Mouse (Mus musculus) myocyte (in vitro differentiated cells): ENCODE measurements around the gene Cacng1. TPM values are rescaled to one million over a fixed set of nuclear protein-coding genes. Genes with fewer than 3 reads are reported as not detected.

Source experiments
- H3K27me3 ChIP-seq: one replicate; pipeline ENCODE4 v1.6.1; 2011; ENCODE audit not compliant: control insufficient read depth, insufficient read depth, insufficient read length
- H3K36me3 ChIP-seq: one replicate; pipeline ENCODE4 v1.6.1; 2011; ENCODE audit not compliant: control insufficient read depth, insufficient read depth
- H3K4me2 ChIP-seq: one replicate; pipeline ENCODE4 v1.6.1; 2011; ENCODE audit warnings: low read depth, control low read depth
- H3K4me3 ChIP-seq: one replicate; pipeline ENCODE4 v1.5.1; 2011; ENCODE audit warnings: mild to moderate bottlenecking, control low read depth, moderate library complexity
- H3K79me2 ChIP-seq: one replicate; pipeline ENCODE4 v1.6.1; 2011; ENCODE audit not compliant: control insufficient read depth, insufficient read depth
- H3ac ChIP-seq: one replicate; pipeline ENCODE4 v1.6.1; 2011; ENCODE audit not compliant: control insufficient read depth, insufficient read length
- CEBPB ChIP-seq: IDR thresholded peaks from 2 replicates; pipeline ENCODE4 v1.6.1; 2011; ENCODE audit warnings: mild to moderate bottlenecking, moderate library complexity; ENCODE audit not compliant: poor library complexity, insufficient read depth, severe bottlenecking
- E2F4 ChIP-seq: IDR thresholded peaks from one replicate; pipeline ENCODE4 v1.6.1; 2011; ENCODE audit warnings: mild to moderate bottlenecking, control low read depth, moderate library complexity; ENCODE audit not compliant: insufficient read depth
- MAX ChIP-seq: IDR thresholded peaks from one replicate; pipeline ENCODE4 v1.6.1; 2011; ENCODE audit warnings: low read depth, mild to moderate bottlenecking, control low read depth
- MYOD1 ChIP-seq, 3 experiments: IDR thresholded peaks; one replicate each; pipeline ENCODE4 v1.6.1; 2011; ENCODE audit warnings: control low read depth in 2 of 3, low read depth in 2 of 3, mild to moderate bottlenecking in 2 of 3, moderate library complexity in 1 of 3; ENCODE audit not compliant: insufficient read length in 2 of 3, control insufficient read depth in 1 of 3
- MYOG ChIP-seq, 3 experiments: IDR thresholded peaks; one replicate each; pipeline ENCODE4 v1.6.1; 2011; ENCODE audit warnings: control low read depth in 2 of 3, low read depth in 2 of 3, mild to moderate bottlenecking in 2 of 3; ENCODE audit not compliant: insufficient read length in 2 of 3, control insufficient read depth in 1 of 3, insufficient read depth in 1 of 3
- POLR2A ChIP-seq: IDR thresholded peaks from one replicate; pipeline ENCODE4 v1.6.1; 2011; ENCODE audit warnings: low read depth, mild to moderate bottlenecking, control low read depth, moderate library complexity; ENCODE audit not compliant: insufficient read length
- POLR2AphosphoS2 ChIP-seq: IDR thresholded peaks from one replicate; pipeline ENCODE4 v1.6.1; 2011; ENCODE audit warnings: low read depth, control low read depth; ENCODE audit not compliant: insufficient read length
- REST ChIP-seq: IDR thresholded peaks from one replicate; pipeline ENCODE4 v1.6.1; 2011; ENCODE audit warnings: mild to moderate bottlenecking, control low read depth, moderate library complexity; ENCODE audit not compliant: insufficient read depth, insufficient read length
- SRF ChIP-seq: IDR thresholded peaks from one replicate; pipeline ENCODE4 v1.6.1; 2011; ENCODE audit warnings: low read depth; ENCODE audit not compliant: control insufficient read depth, insufficient read length
- TCF12 ChIP-seq: IDR thresholded peaks from one replicate; pipeline ENCODE4 v1.6.1; 2011; ENCODE audit warnings: mild to moderate bottlenecking, control low read depth; ENCODE audit not compliant: poor library complexity, insufficient read depth, severe bottlenecking
- TCF3 ChIP-seq: IDR thresholded peaks from one replicate; pipeline ENCODE4 v1.6.1; 2011; ENCODE audit warnings: low read depth, control low read depth; ENCODE audit not compliant: insufficient read length
- USF1 ChIP-seq: IDR thresholded peaks from one replicate; pipeline ENCODE4 v1.6.1; 2011; ENCODE audit warnings: low read depth, mild to moderate bottlenecking, control low read depth, moderate library complexity
- polyA plus RNA-seq: library from polyadenylated mRNA; unstranded; fragments of >200 nt; fragmentation: generic; extraction: Trizol; gene quantifications from one replicate; pipeline ENCODE4 v1.2.1, GENCODE M21; 2012; ENCODE audit warnings: missing spikeins

Cacng1 gene
- polyA plus RNA-seq, 1 experiment = 603 TPM

GRCm38 (mm10) chr11:107675246-107675645 is 41.1 kb downstream of the Cacng1 start:
- TF ChIP-seq POLR2A (no peak), REST (no peak), TCF3 (no peak), SRF (no peak), POLR2AphosphoS2 (no peak), E2F4 (no peak), USF1 (no peak), MYOD1 (IDR thresholded peaks at IDR 0.05; ENCODE audit: control insufficient read depth in 1 of 3, insufficient read length in 2 of 3, low read depth in 2 of 3) (no peak), MYOG (IDR thresholded peaks at IDR 0.05; ENCODE audit: control insufficient read depth in 1 of 3, insufficient read depth in 1 of 3, insufficient read length in 2 of 3, low read depth in 2 of 3) (no peak), MAX (no peak)

GRCm38 (mm10) chr11:107674601-107675000 is 41.7 kb downstream of the Cacng1 start:
- H3ac ChIP-seq = no peak overlapping the region
- no peak overlapping the region for H3K4me3 ChIP-seq
- H3K27me3 ChIP-seq = no peaks in the 10 kb centered on the region
- H3K79me2 ChIP-seq = no peaks in the 10 kb centered on the region
- no peak overlapping the region for H3K4me2 ChIP-seq
- H3K36me3 ChIP-seq = peaks cover 7% of the 10 kb centered on the region
- TF ChIP-seq REST (no peak), MAX (no peak), POLR2A (no peak), SRF (no peak), E2F4 (no peak), MYOG (IDR thresholded peaks at IDR 0.05; ENCODE audit: control insufficient read depth in 1 of 3, insufficient read depth in 1 of 3, insufficient read length in 2 of 3, low read depth in 2 of 3) (no peak), POLR2AphosphoS2 (no peak), CEBPB (no peak), TCF3 (no peak), MYOD1 (IDR thresholded peaks at IDR 0.05; ENCODE audit: control insufficient read depth in 1 of 3, insufficient read length in 2 of 3, low read depth in 2 of 3) (no peak), USF1 (no peak), TCF12 (no peak)

More at GRCm38 (mm10) chr11:107675246-107675645, 41.1 kb downstream of the Cacng1 start:
- no peak overlapping the region for H3K4me3 ChIP-seq
- H3K4me2 ChIP-seq = no peak overlapping the region
- no peaks in the 10 kb centered on the region for H3K79me2 ChIP-seq
- H3K27me3 ChIP-seq = no peaks in the 10 kb centered on the region
- peaks cover 7% of the 10 kb centered on the region for H3K36me3 ChIP-seq
- no peak overlapping the region for H3ac ChIP-seq

- Histone ChIP-seq H3K79me2 (no peaks in the 10 kb centered on the region), H3ac (no peak overlapping the region), H3K4me3 (no peak overlapping the region), H3K36me3 (peaks cover 7% of the 10 kb centered on the region), H3K4me2 (no peak overlapping the region), H3K27me3 (no peaks in the 10 kb centered on the region)
- no peak for TF ChIP-seq REST
- TF ChIP-seq E2F4 = no peak
- TF ChIP-seq CEBPB = no peak
- TF ChIP-seq TCF3 = no peak
- no peak for TF ChIP-seq MYOD1 (IDR thresholded peaks at IDR 0.05; ENCODE audit: control insufficient read depth in 1 of 3, insufficient read length in 2 of 3, low read depth in 2 of 3)
- no peak for TF ChIP-seq POLR2A
- no peak for TF ChIP-seq SRF
- no peak for TF ChIP-seq TCF12
- TF ChIP-seq POLR2AphosphoS2 = no peak
- TF ChIP-seq USF1 = no peak
- TF ChIP-seq MYOG (IDR thresholded peaks at IDR 0.05; ENCODE audit: control insufficient read depth in 1 of 3, insufficient read depth in 1 of 3, insufficient read length in 2 of 3, low read depth in 2 of 3) = no peak
- no peak for TF ChIP-seq MAX
Observed at GRCm38 (mm10) chr11:107674006-107674405, 42.3 kb downstream of the Cacng1 start.

GRCm38 (mm10) chr11:107668977-107669376 is 47.3 kb downstream of the Cacng1 start:
- TF ChIP-seq MYOG (IDR thresholded peaks at IDR 0.05; ENCODE audit: control insufficient read depth in 1 of 3, insufficient read depth in 1 of 3, insufficient read length in 2 of 3, low read depth in 2 of 3) = no peak
- TF ChIP-seq MAX = no peak
- TF ChIP-seq USF1 = no peak
- no peak for TF ChIP-seq MYOD1 (IDR thresholded peaks at IDR 0.05; ENCODE audit: control insufficient read depth in 1 of 3, insufficient read length in 2 of 3, low read depth in 2 of 3)
- TF ChIP-seq E2F4 = no peak
- TF ChIP-seq SRF = no peak
- TF ChIP-seq TCF12 = no peak
- no peak for TF ChIP-seq REST
- no peak for TF ChIP-seq POLR2A
- TF ChIP-seq CEBPB = no peak
- TF ChIP-seq TCF3 = no peak
- TF ChIP-seq POLR2AphosphoS2 = no peak
- Histone ChIP-seq H3K36me3 (peaks cover 6% of the 10 kb centered on the region), H3ac (no peak overlapping the region), H3K27me3 (no peaks in the 10 kb centered on the region), H3K4me2 (no peak overlapping the region), H3K79me2 (no peaks in the 10 kb centered on the region), H3K4me3 (no peak overlapping the region)
